Mouse (Mus musculus) embryonic fibroblast, embryonic 13.5 days (primary cell): ENCODE data around the gene Olfr325. TPM values are rescaled to one million over a fixed set of nuclear protein-coding genes. Genes with fewer than 3 reads are reported as not detected.

Experiments used
- H3K27ac ChIP-seq: 2 replicates; pipeline ENCODE4 v1.5.1; 2012; ENCODE audit warnings: low read length, control low read depth, inconsistent platforms; ENCODE audit not compliant: insufficient read depth
- H3K4me1 ChIP-seq: 2 replicates; pipeline ENCODE4 v1.6.1; 2011; ENCODE audit warnings: low read length; ENCODE audit not compliant: control insufficient read depth, insufficient read depth
- H3K4me3 ChIP-seq: 2 replicates; pipeline ENCODE4 v1.5.1; 2011; ENCODE audit warnings: mild to moderate bottlenecking, control low read depth, low read length; ENCODE audit not compliant: insufficient read depth
- CTCF ChIP-seq: IDR thresholded peaks from 2 replicates; pipeline ENCODE4 v1.5.1; 2011; ENCODE audit warnings: mild to moderate bottlenecking, control low read depth, low read length, moderate library complexity, borderline replicate concordance; ENCODE audit not compliant: insufficient read depth
- POLR2A ChIP-seq: IDR thresholded peaks from 2 replicates; pipeline ENCODE4 v1.6.1; 2011; ENCODE audit warnings: low read depth, mild to moderate bottlenecking, control low read depth, low read length, moderate library complexity
- polyA plus RNA-seq: library from polyadenylated mRNA; stranded (reverse); fragments of >200 nt; gene quantifications from 2 replicates; pipeline ENCODE4 v1.2.4, GENCODE M21; 2011; ENCODE audit warnings: low read depth; ENCODE audit not compliant: missing spikeins, insufficient read length

The Olfr325 gene
- polyA plus RNA-seq, 1 experiment: not detected

- no peak overlapping the region for H3K4me3 ChIP-seq
- TF ChIP-seq CTCF: no peak
- no peak for TF ChIP-seq POLR2A
- no peak overlapping the region for H3K27ac ChIP-seq
- H3K4me1 ChIP-seq: no peaks in the 10 kb centered on the region
Observed at GRCm38 (mm10) chr11:58602800-58603560, 25.4 kb downstream of the Olfr325 start.

- Histone ChIP-seq H3K4me3 (no peak overlapping the region), H3K4me1 (no peaks in the 10 kb centered on the region), H3K27ac (no peak overlapping the region)
- TF ChIP-seq CTCF (no peak), POLR2A (no peak)
Observed at GRCm38 (mm10) chr11:58604688-58605087, 27.2 kb downstream of the Olfr325 start.

- TF ChIP-seq CTCF: no peak
- no peak for TF ChIP-seq POLR2A
Observed at GRCm38 (mm10) chr11:58605228-58605627, 27.7 kb downstream of the Olfr325 start.

GRCm38 (mm10) chr11:58606177-58606919 lies 28.8 kb downstream of the Olfr325 start:
- H3K4me1 ChIP-seq: no peaks in the 10 kb centered on the region
- H3K27ac ChIP-seq: no peak overlapping the region
- H3K4me3 ChIP-seq: no peak overlapping the region
- TF ChIP-seq POLR2A (no peak), CTCF (no peak)

More at GRCm38 (mm10) chr11:58605228-58605627, 27.7 kb downstream of the Olfr325 start:
- Histone ChIP-seq H3K4me3 (no peak overlapping the region), H3K27ac (no peak overlapping the region), H3K4me1 (no peaks in the 10 kb centered on the region)

GRCm38 (mm10) chr11:58607030-58607429 lies 29.5 kb downstream of the Olfr325 start:
- Histone ChIP-seq H3K4me1 (no peaks in the 10 kb centered on the region), H3K4me3 (no peak overlapping the region), H3K27ac (no peak overlapping the region)
- no peak for TF ChIP-seq POLR2A

- Histone ChIP-seq H3K4me3 (no peak overlapping the region), H3K27ac (no peak overlapping the region), H3K4me1 (no peaks in the 10 kb centered on the region)
- TF ChIP-seq POLR2A (no peak), CTCF (no peak)
Observed at GRCm38 (mm10) chr11:58613359-58613758, 35.8 kb downstream of the Olfr325 start.

- Histone ChIP-seq H3K4me1 (no peaks in the 10 kb centered on the region), H3K27ac (no peak overlapping the region), H3K4me3 (no peak overlapping the region)
- TF ChIP-seq CTCF (no peak), POLR2A (no peak)
Observed at GRCm38 (mm10) chr11:58614526-58614925, 37.0 kb downstream of the Olfr325 start.

GRCm38 (mm10) chr11:58615975-58616374 lies 38.4 kb downstream of the Olfr325 start, which contains the start of gene 2210407C18Rik:
TSS of gene 2210407C18Rik (minus strand) at chr11:58616075.
- TF ChIP-seq CTCF: no peak
- TF ChIP-seq POLR2A: no peak
- Histone ChIP-seq H3K27ac (no peak within 1 kb of the TSS), H3K4me1 (no peaks in the 10 kb centered on the region), H3K4me3 (no peak within 1 kb of the TSS)

- Histone ChIP-seq H3K27ac (no peak overlapping the region), H3K4me3 (no peak overlapping the region), H3K4me1 (no peaks in the 10 kb centered on the region)
- no peak for TF ChIP-seq CTCF
Observed at GRCm38 (mm10) chr11:58618369-58618768, 40.8 kb downstream of the Olfr325 start.

GRCm38 (mm10) chr11:58618793-58619192 lies 41.3 kb downstream of the Olfr325 start:
- no peak for TF ChIP-seq POLR2A
- no peak for TF ChIP-seq CTCF
- no peaks in the 10 kb centered on the region for H3K4me1 ChIP-seq

More at GRCm38 (mm10) chr11:58618793-58619192, 41.3 kb downstream of the Olfr325 start:
- Histone ChIP-seq H3K4me3 (no peak overlapping the region), H3K27ac (no peak overlapping the region)
